Mouse (Mus musculus): ENCODE results near the gene Tmem185b.

DNA sequence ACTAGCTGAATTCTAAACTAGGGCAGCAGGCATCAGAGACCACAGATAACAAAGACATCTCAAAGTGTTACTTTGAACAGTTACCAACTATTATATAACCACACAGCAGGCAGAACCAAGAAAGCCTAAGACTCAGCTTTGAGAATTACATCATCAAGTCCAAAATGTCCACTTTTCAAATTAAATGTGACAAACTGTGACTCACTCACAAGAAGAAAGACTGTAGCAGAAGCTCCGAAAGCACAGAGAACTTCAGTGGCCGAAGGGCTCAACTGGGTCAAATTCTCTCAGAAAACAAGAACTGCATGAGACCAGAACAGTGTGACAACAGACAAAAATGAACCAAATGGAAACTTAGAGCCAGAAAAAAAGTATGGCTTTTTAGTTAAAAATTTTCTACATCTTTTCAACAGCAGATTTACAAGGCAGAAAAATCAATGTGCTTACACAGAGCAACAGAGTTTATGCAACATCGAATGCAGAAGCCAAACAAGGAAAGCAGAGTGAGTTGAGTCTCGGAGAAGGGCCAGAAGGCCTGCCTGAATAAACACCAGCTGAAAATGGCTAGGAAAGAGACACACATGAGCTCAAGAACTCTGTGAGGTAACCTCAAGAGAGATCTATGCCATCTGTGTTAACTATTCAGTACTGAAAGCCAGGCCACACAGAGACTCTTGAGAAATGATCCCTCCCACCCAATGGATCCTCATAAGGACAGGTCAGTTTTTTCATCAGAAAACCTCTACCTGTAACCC, 31.9 kb downstream of the Tmem185b start:
- no peak for TF ChIP-seq POLR2A (IDR thresholded peaks at IDR 0.05; ENCODE audit: low read depth, low read length)
- no peak for TF ChIP-seq CTCF (IDR thresholded peaks at IDR 0.05; ENCODE audit: extremely low read depth, insufficient read length, insufficient replicate concordance, low read depth, low read length)
